Mouse (Mus musculus): ENCODE data around the gene Alg9.

- TF ChIP-seq CTCF (IDR thresholded peaks at IDR 0.05; ENCODE audit: borderline replicate concordance, insufficient read depth, low read length) = no peak
- TF ChIP-seq POLR2A (IDR thresholded peaks at IDR 0.05; ENCODE audit: low read depth, low read length) = no peak
Measured at GRCm38 (mm10) chr9:50867015-50867414, 92.2 kb downstream of the Alg9 start.

Data from embryonic fibroblast, embryonic 13.5 days (primary cell).